Mouse (Mus musculus) CH12.LX (cell line): ENCODE results near the gene Gtf2f1. TPM values are rescaled to one million over a fixed set of nuclear protein-coding genes. Genes with fewer than 3 reads are reported as not detected.

Experiments
- DNase-seq: peaks from one replicate; pipeline ENCODE4 v3.0.0-alpha.2; 2013; ENCODE audit errors: extremely low read depth
- H3K27ac ChIP-seq: 2 replicates; pipeline ENCODE4 v1.5.1; 2012; ENCODE audit warnings: low read depth, mild to moderate bottlenecking, control low read depth, moderate library complexity; ENCODE audit not compliant: insufficient read depth
- H3K27me3 ChIP-seq: replicated peaks from 2 replicates; pipeline ENCODE3; 2012; ENCODE audit warnings: inconsistent platforms
- H3K36me3 ChIP-seq, 2 experiments: replicated peaks in 1 of 2; 2 replicates each; pipeline versions ENCODE3 to v1.6.1; 2012; ENCODE audit warnings: inconsistent platforms in 1 of 2, low read length in 1 of 2, mild to moderate bottlenecking in 1 of 2, mixed read lengths in 1 of 2, moderate library complexity in 1 of 2; ENCODE audit not compliant: control insufficient read depth in 1 of 2, insufficient read depth in 1 of 2
- H3K4me1 ChIP-seq, 2 experiments: 2 replicates each; pipeline ENCODE4 v1.6.1; 2012; ENCODE audit warnings: inconsistent platforms in 1 of 2, moderate library complexity in 1 of 2; ENCODE audit not compliant: insufficient read depth in 2 of 2, control insufficient read depth in 1 of 2
- H3K4me2 ChIP-seq: 2 replicates; pipeline ENCODE4 v1.6.1; 2012; ENCODE audit warnings: low read depth, mild to moderate bottlenecking, control low read depth; ENCODE audit not compliant: poor library complexity, insufficient read depth, severe bottlenecking
- H3K4me3 ChIP-seq, 3 experiments: fragments of 150-350 bp in 1 of 3; sonication (generic) in 1 of 3; replicated peaks in 1 of 3; 2 replicates each; pipeline versions ENCODE3 to v1.5.1; 2011 to 2012; ENCODE audit warnings: low read depth in 2 of 3, low read length in 2 of 3, mild to moderate bottlenecking in 2 of 3, moderate library complexity in 2 of 3, control low read depth in 1 of 3, improper control_type of control experiment in 1 of 3, inconsistent platforms in 1 of 3, mixed read lengths in 1 of 3; ENCODE audit not compliant: poor library complexity in 1 of 3
- H3K79me2 ChIP-seq: replicated peaks from 2 replicates; pipeline ENCODE4 v1.6.1; 2012; ENCODE audit warnings: mild to moderate bottlenecking, moderate library complexity; ENCODE audit not compliant: control insufficient read depth, poor library complexity, insufficient read depth, severe bottlenecking; ENCODE audit errors: extremely low read depth
- H3K9ac ChIP-seq: 2 replicates; pipeline ENCODE4 v1.6.1; 2012; ENCODE audit warnings: low read depth, mild to moderate bottlenecking, control low read depth, moderate library complexity; ENCODE audit not compliant: insufficient read depth
- H3K9me3 ChIP-seq: replicated peaks from 2 replicates; pipeline ENCODE3; 2012; ENCODE audit warnings: low read length, inconsistent platforms, mixed read lengths
- BHLHE40 ChIP-seq: IDR thresholded peaks from 2 replicates; pipeline ENCODE4 v1.6.1; 2011; ENCODE audit warnings: mild to moderate bottlenecking, low read depth, low read length, improper control_type of control experiment
- CHD1 ChIP-seq: IDR thresholded peaks from 2 replicates; pipeline ENCODE4 v1.6.1; 2012; ENCODE audit warnings: low read depth, low read length, improper control_type of control experiment, inconsistent platforms
- CHD2 ChIP-seq: IDR thresholded peaks from 2 replicates; pipeline ENCODE4 v1.6.1; 2011; ENCODE audit warnings: low read length, improper control_type of control experiment
- E2F4 ChIP-seq: IDR thresholded peaks from 2 replicates; pipeline ENCODE4 v1.6.1; 2011; ENCODE audit warnings: low read depth, low read length, improper control_type of control experiment; ENCODE audit not compliant: insufficient replicate concordance
- EP300 ChIP-seq: IDR thresholded peaks from 2 replicates; pipeline ENCODE4 v1.6.1; 2011; ENCODE audit warnings: low read length, improper control_type of control experiment
- ETS1 ChIP-seq: conservative IDR thresholded peaks from 2 replicates; pipeline ENCODE4 v1.6.1; 2012; ENCODE audit warnings: low read depth, mild to moderate bottlenecking, inconsistent platforms, low read length, improper control_type of control experiment, moderate library complexity
- HCFC1 ChIP-seq: IDR thresholded peaks from 2 replicates; pipeline ENCODE4 v1.6.1; 2012; ENCODE audit warnings: low read depth, mild to moderate bottlenecking, inconsistent platforms, low read length, improper control_type of control experiment
- MAFK ChIP-seq: IDR thresholded peaks from 2 replicates; pipeline ENCODE4 v1.6.1; 2011; ENCODE audit warnings: low read length, improper control_type of control experiment; ENCODE audit not compliant: insufficient replicate concordance
- MAZ ChIP-seq: IDR thresholded peaks from 2 replicates; pipeline ENCODE4 v1.6.1; 2012; ENCODE audit warnings: low read depth, mild to moderate bottlenecking, inconsistent platforms, low read length, improper control_type of control experiment, moderate library complexity
- MYC ChIP-seq: IDR thresholded peaks from 2 replicates; pipeline ENCODE4 v1.6.1; 2011; ENCODE audit warnings: low read depth, mild to moderate bottlenecking, improper control_type of control experiment, low read length
- NELFE ChIP-seq: IDR thresholded peaks from 2 replicates; pipeline ENCODE4 v1.6.1; 2011; ENCODE audit warnings: low read depth, low read length, improper control_type of control experiment
- PAX5 ChIP-seq: IDR thresholded peaks from 2 replicates; pipeline ENCODE4 v1.6.1; 2012; ENCODE audit warnings: low read length, inconsistent platforms, mixed read lengths
- POLR2A ChIP-seq: IDR thresholded peaks from 2 replicates; pipeline ENCODE4 v1.6.1; 2011; ENCODE audit warnings: low read depth, mild to moderate bottlenecking, improper control_type of control experiment, low read length
- POLR2AphosphoS2 ChIP-seq: IDR thresholded peaks from 2 replicates; pipeline ENCODE4 v1.6.1; 2011; ENCODE audit warnings: low read depth, low read length, improper control_type of control experiment
- RAD21 ChIP-seq: IDR thresholded peaks from 2 replicates; pipeline ENCODE4 v1.6.1; 2011; ENCODE audit warnings: low read depth, mild to moderate bottlenecking, low read length, improper control_type of control experiment, moderate library complexity
- RCOR1 ChIP-seq: conservative IDR thresholded peaks from 2 replicates; pipeline ENCODE4 v1.6.1; 2012; ENCODE audit warnings: low read depth, mild to moderate bottlenecking, inconsistent platforms, low read length, improper control_type of control experiment
- SIN3A ChIP-seq: IDR thresholded peaks from 2 replicates; pipeline ENCODE4 v1.6.1; 2012; ENCODE audit warnings: low read length, improper control_type of control experiment, inconsistent platforms
- TBP ChIP-seq: conservative IDR thresholded peaks from 2 replicates; pipeline ENCODE4 v1.6.1; 2011; ENCODE audit warnings: low read depth, low read length, improper control_type of control experiment
- TCF12 ChIP-seq: IDR thresholded peaks from 2 replicates; pipeline ENCODE4 v1.6.1; 2014; ENCODE audit warnings: low read depth, mild to moderate bottlenecking, inconsistent platforms, low read length, improper control_type of control experiment
- UBTF ChIP-seq: IDR thresholded peaks from 2 replicates; pipeline ENCODE4 v1.6.1; 2012; ENCODE audit warnings: low read depth, mild to moderate bottlenecking, inconsistent platforms, low read length, improper control_type of control experiment, moderate library complexity
- ZMIZ1 ChIP-seq: IDR thresholded peaks from 2 replicates; pipeline ENCODE4 v1.6.1; 2012; ENCODE audit warnings: low read depth, mild to moderate bottlenecking, inconsistent platforms, low read length, improper control_type of control experiment
- dilution Hi-C: fragments of 300-500 bp; cut with MboI; formaldehyde crosslinking; loops from 2 replicates; pipeline ENCODE4 v1.14.3; 2020; ENCODE audit warnings: low sequenced_read_pairs; ENCODE audit not compliant: extremely low pct_unique_long_range_greater_than_20kb, extremely low pct_ligation_motif_present
- in situ Hi-C: fragments of 300-500 bp; cut with MboI; formaldehyde crosslinking; loops from 3 replicates; pipeline ENCODE4 v1.14.3; 2019; ENCODE audit warnings: low sequenced_read_pairs, low pct_ligation_motif_present, low pct_unique_long_range_greater_than_20kb, mixed read lengths
- polyA plus RNA-seq: library from polyadenylated mRNA; unstranded; fragments of >175 nt; gene quantifications from 2 replicates; pipeline ENCODE4 v1.2.1, GENCODE M21; 2012; ENCODE audit warnings: low read depth; ENCODE audit not compliant: insufficient read length
- total RNA-seq, 2 experiments: library from RNA; depleted of rRNA; stranded (reverse); fragments of 300-350 nt in 1 of 2; fragments of >200 nt in 1 of 2; gene quantifications; 2 replicates each; pipeline ENCODE4 v1.2.3; 2012 to 2014

Gtf2f1 gene
- total and polyA plus RNA-seq, 3 experiments = 50.5 to 109 (median 80.4) TPM

- dilution Hi-C loops (no loop called here), in situ Hi-C loops (no loop called here)
- DNase-seq = no peak
- Histone ChIP-seq H3K9me3 (no peaks in the 10 kb centered on the region), H3K4me1 (0 out of 4 replicates have a peak, but pooled peaks cover 0 to 3% of the 10 kb centered on the region in 2 experiments), H3K27me3 (no peaks in the 10 kb centered on the region), H3K36me3 (no peaks in the 10 kb centered on the region), H3K4me3 (no peak overlapping the region), H3K9ac (no peak overlapping the region), H3K79me2 (no peaks in the 10 kb centered on the region), H3K27ac (no peak overlapping the region), H3K4me2 (no peak overlapping the region)
- TF ChIP-seq ETS1 (no peak), POLR2AphosphoS2 (no peak), RAD21 (no peak), EP300 (no peak), PAX5 (no peak), BHLHE40 (no peak), HCFC1 (no peak), MAFK (no peak), ZMIZ1 (no peak), TCF12 (no peak)
Measured at GRCm38 (mm10) chr17:56984886-56985285, 26.2 kb downstream of the Gtf2f1 start.

- Histone ChIP-seq H3K4me2 (no peak within 1 kb of the TSS), H3K27me3 (no peaks in the 10 kb centered on the region), H3K36me3 (no peaks in the 10 kb centered on the region), H3K79me2 (no peaks in the 10 kb centered on the region), H3K9me3 (no peaks in the 10 kb centered on the region), H3K27ac (no peak within 1 kb of the TSS), H3K4me3 (no peak within 1 kb of the TSS), H3K4me1 (0 out of 4 replicates have a peak, but pooled peaks cover 0 to 3% of the 10 kb centered on the region in 2 experiments), H3K9ac (no peak within 1 kb of the TSS)
- no peak for TF ChIP-seq CHD2
- no peak for TF ChIP-seq CHD1
- TF ChIP-seq POLR2A = no peak
- TF ChIP-seq PAX5 = no peak
- no peak for TF ChIP-seq E2F4
- no peak for TF ChIP-seq RCOR1
- TF ChIP-seq SIN3A = no peak
- no peak for TF ChIP-seq POLR2AphosphoS2
- no peak for TF ChIP-seq BHLHE40
- TF ChIP-seq MAFK = no peak
- TF ChIP-seq TBP = no peak
- TF ChIP-seq NELFE = no peak
- TF ChIP-seq MAZ = no peak
- no peak for TF ChIP-seq RAD21
- TF ChIP-seq MYC = no peak
- TF ChIP-seq UBTF = no peak
- no peak for TF ChIP-seq TCF12
- no peak for TF ChIP-seq HCFC1
- dilution Hi-C loops (no loop called here), in situ Hi-C loops (no loop called here)
- no peak for DNase-seq
Measured at GRCm38 (mm10) chr17:56982013-56982412, 29.1 kb downstream of the Gtf2f1 start, which contains the start of gene Acer1. Gene Acer1 (minus strand): TSS chr17:56982126.
